Mouse (Mus musculus) MEL (cell line): ENCODE data around the gene Scap. TPM values are rescaled to one million over a fixed set of nuclear protein-coding genes. Genes with fewer than 3 reads are reported as not detected.

Experiments used
- DNase-seq: peaks from one replicate; pipeline ENCODE4 v3.0.0; 2011; ENCODE audit warnings: low read depth, low spot score
- H3K27ac ChIP-seq: 2 replicates; pipeline ENCODE4 v1.5.1; 2012; ENCODE audit warnings: low read depth, mild to moderate bottlenecking, control low read depth, low read length, moderate library complexity; ENCODE audit not compliant: control insufficient read depth
- H3K27me3 ChIP-seq, 2 experiments: fragments of 150-350 bp in 1 of 2; sonication (generic) in 1 of 2; 2 replicates each; pipeline ENCODE4 v1.6.1; 2012; ENCODE audit warnings: low read length in 2 of 2, mild to moderate bottlenecking in 2 of 2, improper control_type of control experiment in 1 of 2, moderate library complexity in 1 of 2; ENCODE audit not compliant: insufficient read depth in 2 of 2, control insufficient read depth in 1 of 2
- H3K36me3 ChIP-seq, 2 experiments: 2 replicates each; pipeline ENCODE4 v1.6.1; 2012 to 2014; ENCODE audit warnings: low read length in 2 of 2, improper control_type of control experiment in 1 of 2, inconsistent platforms in 1 of 2, mild to moderate bottlenecking in 1 of 2; ENCODE audit not compliant: insufficient read depth in 2 of 2, control insufficient read depth in 1 of 2
- H3K4me1 ChIP-seq, 2 experiments: fragments of 150-350 bp in 1 of 2; sonication (generic) in 1 of 2; 2 replicates each; pipeline ENCODE4 v1.6.1; 2012; ENCODE audit warnings: low read length in 2 of 2, improper control_type of control experiment in 1 of 2, mild to moderate bottlenecking in 1 of 2; ENCODE audit not compliant: insufficient read depth in 2 of 2, control insufficient read depth in 1 of 2
- H3K4me3 ChIP-seq, 2 experiments: fragments of 150-350 bp in 1 of 2; sonication (generic) in 1 of 2; 2 replicates each; pipeline ENCODE4 v1.5.1; 2012; ENCODE audit warnings: low read depth in 2 of 2, low read length in 2 of 2, mild to moderate bottlenecking in 2 of 2, moderate library complexity in 2 of 2, control low read depth in 1 of 2, improper control_type of control experiment in 1 of 2; ENCODE audit not compliant: control insufficient read depth in 1 of 2, insufficient read depth in 1 of 2
- H3K79me2 ChIP-seq: 2 replicates; pipeline ENCODE4 v1.6.1; 2012; ENCODE audit warnings: mild to moderate bottlenecking, low read length, moderate library complexity; ENCODE audit not compliant: control insufficient read depth, poor library complexity, insufficient read depth
- H3K9ac ChIP-seq: 2 replicates; pipeline ENCODE4 v1.6.1; 2012; ENCODE audit warnings: low read depth, mild to moderate bottlenecking, control low read depth, low read length, moderate library complexity; ENCODE audit not compliant: control insufficient read depth, poor library complexity, severe bottlenecking
- H3K9me3 ChIP-seq: fragments of 150-350 bp; sonication (generic); replicated peaks from 2 replicates; pipeline ENCODE4 v1.6.1; 2012; ENCODE audit warnings: mild to moderate bottlenecking, low read length, improper control_type of control experiment, moderate library complexity; ENCODE audit not compliant: insufficient read depth
- CHD2 ChIP-seq: IDR thresholded peaks from 2 replicates; pipeline ENCODE4 v1.6.1; 2011; ENCODE audit warnings: low read length, improper control_type of control experiment
- ELF1 ChIP-seq: IDR thresholded peaks from 2 replicates; pipeline ENCODE4 v1.6.1; 2014; ENCODE audit warnings: low read depth, mild to moderate bottlenecking, inconsistent platforms, low read length, improper control_type of control experiment, moderate library complexity
- ETS1 ChIP-seq: IDR thresholded peaks from 2 replicates; pipeline ENCODE4 v1.6.1; 2012; ENCODE audit warnings: low read depth, mild to moderate bottlenecking, inconsistent platforms, low read length, improper control_type of control experiment, moderate library complexity
- GABPA ChIP-seq: IDR thresholded peaks from 2 replicates; pipeline ENCODE4 v1.6.1; 2012; ENCODE audit warnings: low read depth, mild to moderate bottlenecking, inconsistent platforms, low read length, improper control_type of control experiment, moderate library complexity
- GATA1 ChIP-seq: IDR thresholded peaks from 2 replicates; pipeline ENCODE4 v1.6.1; 2011; ENCODE audit warnings: low read depth, low read length, improper control_type of control experiment
- HCFC1 ChIP-seq: IDR thresholded peaks from 2 replicates; pipeline ENCODE4 v1.6.1; 2012; ENCODE audit warnings: low read depth, mild to moderate bottlenecking, inconsistent platforms, low read length, improper control_type of control experiment, moderate library complexity
- JUND ChIP-seq: IDR thresholded peaks from 2 replicates; pipeline ENCODE4 v1.6.1; 2011; ENCODE audit warnings: low read depth, mild to moderate bottlenecking, improper control_type of control experiment, low read length
- KAT2A ChIP-seq: conservative IDR thresholded peaks from 2 replicates; pipeline ENCODE4 v1.6.1; 2012; ENCODE audit warnings: low read depth, low read length, improper control_type of control experiment, inconsistent platforms
- MAFK ChIP-seq: IDR thresholded peaks from 2 replicates; pipeline ENCODE4 v1.6.1; 2011; ENCODE audit warnings: low read depth, mild to moderate bottlenecking, low read length, improper control_type of control experiment, borderline replicate concordance
- MAX ChIP-seq: IDR thresholded peaks from 2 replicates; pipeline ENCODE4 v1.6.1; 2011; ENCODE audit warnings: low read length, improper control_type of control experiment
- MXI1 ChIP-seq: IDR thresholded peaks from 2 replicates; pipeline ENCODE4 v1.6.1; 2011; ENCODE audit warnings: mild to moderate bottlenecking, low read depth, low read length, improper control_type of control experiment
- MYC ChIP-seq: IDR thresholded peaks from 2 replicates; pipeline ENCODE4 v1.6.1; 2011; ENCODE audit warnings: low read depth, mild to moderate bottlenecking, low read length, improper control_type of control experiment, moderate library complexity
- NRF1 ChIP-seq: IDR thresholded peaks from 2 replicates; pipeline ENCODE4 v1.6.1; 2014; ENCODE audit warnings: low read depth, mild to moderate bottlenecking, inconsistent platforms, low read length, improper control_type of control experiment, moderate library complexity; ENCODE audit not compliant: poor library complexity, insufficient read depth, severe bottlenecking
- POLR2A ChIP-seq, 2 experiments: IDR thresholded peaks; 2 replicates each; pipeline ENCODE4 v1.6.1; 2011 to 2012; ENCODE audit warnings: low read length in 2 of 2, mild to moderate bottlenecking in 2 of 2, control low read depth in 1 of 2, improper control_type of control experiment in 1 of 2, low read depth in 1 of 2, moderate library complexity in 1 of 2; ENCODE audit not compliant: control insufficient read depth in 1 of 2, insufficient read depth in 1 of 2, poor library complexity in 1 of 2
- POLR2AphosphoS2 ChIP-seq: IDR thresholded peaks from 2 replicates; pipeline ENCODE4 v1.6.1; 2011; ENCODE audit warnings: low read length, improper control_type of control experiment
- POLR2AphosphoS5 ChIP-seq: IDR thresholded peaks from 2 replicates; pipeline ENCODE4 v1.6.1; 2012; ENCODE audit warnings: low read depth, borderline replicate concordance, mild to moderate bottlenecking, inconsistent platforms, low read length, moderate library complexity, mixed read lengths
- RAD21 ChIP-seq: IDR thresholded peaks from 2 replicates; pipeline ENCODE4 v1.6.1; 2011; ENCODE audit warnings: mild to moderate bottlenecking, low read depth, low read length, improper control_type of control experiment
- RCOR1 ChIP-seq: IDR thresholded peaks from 2 replicates; pipeline ENCODE4 v1.6.1; 2012; ENCODE audit warnings: low read depth, mild to moderate bottlenecking, inconsistent platforms, low read length, improper control_type of control experiment
- SIN3A ChIP-seq: IDR thresholded peaks from 2 replicates; pipeline ENCODE4 v1.6.1; 2012; ENCODE audit warnings: low read length, improper control_type of control experiment, inconsistent platforms
- SMC3 ChIP-seq: IDR thresholded peaks from 2 replicates; pipeline ENCODE4 v1.6.1; 2011; ENCODE audit warnings: low read depth, low read length, improper control_type of control experiment
- TAL1 ChIP-seq: IDR thresholded peaks from 2 replicates; pipeline ENCODE4 v1.6.1; 2012; ENCODE audit warnings: mild to moderate bottlenecking, inconsistent platforms, low read length, moderate library complexity, mixed read lengths
- UBTF ChIP-seq: IDR thresholded peaks from 2 replicates; pipeline ENCODE4 v1.6.1; 2012; ENCODE audit warnings: low read depth, mild to moderate bottlenecking, inconsistent platforms, low read length, improper control_type of control experiment, moderate library complexity, borderline replicate concordance; ENCODE audit not compliant: insufficient read depth
- USF1 ChIP-seq: IDR thresholded peaks from 2 replicates; pipeline ENCODE4 v1.6.1; 2014; ENCODE audit warnings: low read depth, mild to moderate bottlenecking, inconsistent platforms, low read length, improper control_type of control experiment, moderate library complexity
- ZC3H11A ChIP-seq: IDR thresholded peaks from 2 replicates; pipeline ENCODE4 v1.6.1; 2012; ENCODE audit warnings: low read depth, mild to moderate bottlenecking, inconsistent platforms, low read length, improper control_type of control experiment
- ZMIZ1 ChIP-seq: IDR thresholded peaks from 2 replicates; pipeline ENCODE4 v1.6.1; 2012; ENCODE audit warnings: low read depth, mild to moderate bottlenecking, inconsistent platforms, low read length, improper control_type of control experiment, moderate library complexity
- polyA plus RNA-seq, 2 experiments: library from polyadenylated mRNA; stranded (reverse) in 1 of 2; unstranded in 1 of 2; fragments of >175 nt in 1 of 2; fragments of >200 nt in 1 of 2; gene quantifications; 2 replicates each; pipeline versions ENCODE4 v1.2.1 to v1.2.4; 2012; ENCODE audit warnings: low replicate concordance in 2 of 2, low read depth in 1 of 2; ENCODE audit not compliant: insufficient read length in 2 of 2, insufficient read depth in 1 of 2, missing spikeins in 1 of 2
- total RNA-seq: library from RNA; depleted of rRNA; stranded (reverse); fragments of 300-350 nt; gene quantifications from 2 replicates; pipeline ENCODE4 v1.2.3, GENCODE M21; 2012

Gene Scap
- total and polyA plus RNA-seq, 3 experiments: 59.4 to 88.8 TPM; not detected in 1

- H3K36me3 ChIP-seq: no peaks in the 10 kb centered on the region
- H3K9ac ChIP-seq: no peak within 1 kb of the TSS
- no peak for DNase-seq
- H3K27me3 ChIP-seq: no peaks in the 10 kb centered on the region; a peak in 2 of 4 replicates
- H3K4me1 ChIP-seq: no peaks in the 10 kb centered on the region
- no peak within 1 kb of the TSS for H3K4me3 ChIP-seq
- no peak within 1 kb of the TSS for H3K27ac ChIP-seq
- no peaks in the 10 kb centered on the region for H3K9me3 ChIP-seq
- H3K79me2 ChIP-seq: no peaks in the 10 kb centered on the region
- no peak for TF ChIP-seq MXI1
- no peak for TF ChIP-seq ZC3H11A
- no peak for TF ChIP-seq POLR2A (IDR thresholded peaks at IDR 0.05; ENCODE audit: control insufficient read depth in 1 of 2, insufficient read depth in 1 of 2, low read depth in 1 of 2, low read length in 2 of 2, poor library complexity in 1 of 2)
- TF ChIP-seq ZMIZ1: no peak
- no peak for TF ChIP-seq RCOR1
- no peak for TF ChIP-seq SIN3A
- no peak for TF ChIP-seq GABPA
- TF ChIP-seq MAX: no peak
- no peak for TF ChIP-seq KAT2A
- TF ChIP-seq SMC3: no peak
- no peak for TF ChIP-seq TAL1
- TF ChIP-seq ELF1: no peak
- TF ChIP-seq, all 39 proteins: peak for 0
Measured at GRCm38 (mm10) chr9:110419511-110420112, 86.5 kb downstream of the Scap start, which contains the start of gene Ngp. Ngp (plus strand) TSS chr9:110419747.

GRCm38 (mm10) chr9:110431241-110431640 lies 98.2 kb downstream of the Scap start:
- Histone ChIP-seq H3K27ac (no peak overlapping the region), H3K27me3 (no peaks in the 10 kb centered on the region), H3K9me3 (no peaks in the 10 kb centered on the region), H3K9ac (no peak overlapping the region), H3K4me3 (no peak overlapping the region), H3K36me3 (no peaks in the 10 kb centered on the region; a peak in 1 of 4 replicates), H3K4me1 (no peaks in the 10 kb centered on the region), H3K79me2 (no peaks in the 10 kb centered on the region)
- DNase-seq: peak; percentile 23
- no peak for TF ChIP-seq ETS1
- no peak for TF ChIP-seq ELF1
- no peak for TF ChIP-seq MYC
- TF ChIP-seq ZC3H11A: no peak
- TF ChIP-seq, all 39 proteins: peak for 0

DNA sequence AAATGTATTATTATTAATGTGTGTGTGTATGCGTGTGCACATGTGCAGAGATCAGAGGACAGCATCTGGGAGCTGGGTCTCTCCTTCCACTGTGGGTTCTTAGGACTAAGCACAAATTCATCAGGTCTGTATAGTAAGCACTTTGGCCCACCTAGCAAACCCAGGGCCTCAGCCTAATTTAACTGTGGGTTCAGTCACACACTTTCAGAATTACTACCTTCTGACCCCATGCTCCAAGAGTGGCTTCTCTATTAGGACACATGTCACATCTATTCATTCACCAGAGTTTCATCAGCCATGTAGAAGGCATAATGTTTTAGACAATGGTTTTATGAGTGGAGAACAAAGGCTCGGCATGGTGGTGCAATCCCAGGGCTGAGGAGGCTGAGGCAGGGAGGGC lies 100.0 kb downstream of the Scap start:
- no peaks in the 10 kb centered on the region; a peak in 1 of 4 replicates for H3K36me3 ChIP-seq
- TF ChIP-seq USF1 (no peak), RAD21 (no peak), CHD2 (no peak), JUND (no peak), SIN3A (no peak), UBTF (no peak), HCFC1 (no peak), ELF1 (no peak), MAFK (no peak), POLR2AphosphoS2 (no peak), MYC (no peak), GATA1 (no peak), POLR2AphosphoS5 (no peak), NRF1 (no peak), POLR2A (IDR thresholded peaks at IDR 0.05; ENCODE audit: control insufficient read depth in 1 of 2, insufficient read depth in 1 of 2, low read depth in 1 of 2, low read length in 2 of 2, poor library complexity in 1 of 2) (no peak), TAL1 (no peak), MAX (no peak)
- TF ChIP-seq, all 39 proteins: peak for 0
- H3K27me3 ChIP-seq: no peaks in the 10 kb centered on the region
- no peak for DNase-seq
- no peaks in the 10 kb centered on the region for H3K4me1 ChIP-seq
- no peaks in the 10 kb centered on the region for H3K9me3 ChIP-seq
- no peak overlapping the region for H3K9ac ChIP-seq
- no peaks in the 10 kb centered on the region for H3K79me2 ChIP-seq
- H3K4me3 ChIP-seq: no peak overlapping the region
- H3K27ac ChIP-seq: no peak overlapping the region
